Mouse (Mus musculus): Measurements from ENCODE around the gene 1810055G02Rik. TPM values are rescaled to one million over a fixed set of nuclear protein-coding genes. Genes with fewer than 3 reads are reported as not detected.
A peak's percentile ranks its signal among the peaks of the same experiment; 100 is the strongest.

The 1810055G02Rik gene
- polyA plus RNA-seq (2016; fragmentation: Nextera tagmentation; extraction: Ambion mirVana), result 45.7 and 46.9 TPM in 2 replicates

- H3K27me3 ChIP-seq (ENCODE audit: insufficient read depth, poor library complexity, severe bottlenecking), result no peaks in the 10 kb centered on the region
- DNase-seq (ENCODE audit: low spot score), result peak; percentile 98
- under 1% methylated on average over 61 of the region's 61 CpGs for WGBS
- no peaks in the 10 kb centered on the region for H3K9me3 ChIP-seq
- peaks cover 18% of the 10 kb centered on the region for H3K36me3 ChIP-seq
- H3K4me1 ChIP-seq (replicated peaks), result peaks cover 20% of the 10 kb centered on the region
- peak within 1 kb of the TSS; percentile 88 for H3K4me3 ChIP-seq
- H3K27ac ChIP-seq, result peak within 1 kb of the TSS; percentile 93
Observed at GRCm38 (mm10) chr19:3708078-3709012, at the start of gene 1810055G02Rik. Gene 1810055G02Rik, plus strand, starts transcription at chr19:3708293.

- no peak overlapping the region for H3K4me3 ChIP-seq
- H3K9me3 ChIP-seq, result no peaks in the 10 kb centered on the region
- H3K4me1 ChIP-seq (replicated peaks), result peaks cover 47% of the 10 kb centered on the region
- no peaks in the 10 kb centered on the region for H3K27me3 ChIP-seq (ENCODE audit: insufficient read depth, poor library complexity, severe bottlenecking)
- 70% methylated on average over 5 of the region's 5 CpGs for WGBS
- no peaks in the 10 kb centered on the region for H3K36me3 ChIP-seq
- no peak for DNase-seq (ENCODE audit: low spot score)
- peak overlapping the region; percentile 30; the same call in 1 of the 2 replicates for H3K27ac ChIP-seq
Observed at GRCm38 (mm10) chr19:3665510-3665909, 42.6 kb upstream of the 1810055G02Rik start.

GRCm38 (mm10) chr19:3666632-3667031 is 41.5 kb upstream of the 1810055G02Rik start:
- H3K4me3 ChIP-seq, result no peak overlapping the region
- H3K27ac ChIP-seq, result no peak overlapping the region
- H3K27me3 ChIP-seq (ENCODE audit: insufficient read depth, poor library complexity, severe bottlenecking), result no peaks in the 10 kb centered on the region
- H3K36me3 ChIP-seq, result peaks cover 2% of the 10 kb centered on the region
- 92% methylated on average over 2 of the region's 2 CpGs for WGBS
- H3K9me3 ChIP-seq, result no peaks in the 10 kb centered on the region
- DNase-seq (ENCODE audit: low spot score), result no peak
- peaks cover 47% of the 10 kb centered on the region for H3K4me1 ChIP-seq (replicated peaks)

GRCm38 (mm10) chr19:3667155-3667895 is 40.8 kb upstream of the 1810055G02Rik start:
- Histone ChIP-seq H3K9me3 (no peaks in the 10 kb centered on the region; the same call in 1 of the 2 replicates), H3K27ac (no peak overlapping the region), H3K4me1 (replicated peaks) (peaks cover 47% of the 10 kb centered on the region), H3K27me3 (ENCODE audit: insufficient read depth, poor library complexity, severe bottlenecking) (no peaks in the 10 kb centered on the region), H3K4me3 (no peak overlapping the region), H3K36me3 (peaks cover 9% of the 10 kb centered on the region)
- DNase-seq (ENCODE audit: low spot score), result no peak
- 84% methylated on average over 6 of the region's 6 CpGs for WGBS

GRCm38 (mm10) chr19:3667979-3668378 is 40.1 kb upstream of the 1810055G02Rik start:
- peak overlapping the region; percentile 18; the same call in 1 of the 2 replicates for H3K27ac ChIP-seq
- H3K4me1 ChIP-seq (replicated peaks), result peaks cover 47% of the 10 kb centered on the region
- peaks cover 16% of the 10 kb centered on the region for H3K36me3 ChIP-seq
- no peaks in the 10 kb centered on the region for H3K27me3 ChIP-seq (ENCODE audit: insufficient read depth, poor library complexity, severe bottlenecking)
- 80% methylated on average over 11 of the region's 11 CpGs for WGBS
- H3K9me3 ChIP-seq, result peaks cover 5% of the 10 kb centered on the region; the same call in 1 of the 2 replicates
- DNase-seq (ENCODE audit: low spot score), result no peak
- H3K4me3 ChIP-seq, result no peak overlapping the region

- DNase-seq (ENCODE audit: low spot score), result no peak
- Histone ChIP-seq H3K4me3 (no peak overlapping the region), H3K27ac (peak overlapping the region; percentile 75), H3K27me3 (ENCODE audit: insufficient read depth, poor library complexity, severe bottlenecking) (no peaks in the 10 kb centered on the region), H3K9me3 (peaks cover 10% of the 10 kb centered on the region), H3K4me1 (replicated peaks) (peaks cover 47% of the 10 kb centered on the region), H3K36me3 (peaks cover 21% of the 10 kb centered on the region)
- 84% methylated on average over 10 of the region's 10 CpGs for WGBS
Observed at GRCm38 (mm10) chr19:3668551-3668950, 39.5 kb upstream of the 1810055G02Rik start.

- no peaks in the 10 kb centered on the region for H3K27me3 ChIP-seq (ENCODE audit: insufficient read depth, poor library complexity, severe bottlenecking)
- 71% methylated on average over 13 of the region's 13 CpGs for WGBS
- no peak overlapping the region; the same call in 1 of the 2 replicates for H3K4me3 ChIP-seq
- peaks cover 47% of the 10 kb centered on the region for H3K4me1 ChIP-seq (replicated peaks)
- H3K36me3 ChIP-seq, result peaks cover 27% of the 10 kb centered on the region
- peak; percentile 29 for DNase-seq (ENCODE audit: low spot score)
- H3K27ac ChIP-seq, result peak overlapping the region; percentile 75
- H3K9me3 ChIP-seq, result peaks cover 15% of the 10 kb centered on the region
Observed at GRCm38 (mm10) chr19:3669100-3669499, 39.0 kb upstream of the 1810055G02Rik start.

GRCm38 (mm10) chr19:3673149-3673548 is 34.9 kb upstream of the 1810055G02Rik start:
- H3K4me1 ChIP-seq (replicated peaks), result peaks cover 21% of the 10 kb centered on the region
- H3K36me3 ChIP-seq, result peaks cover 30% of the 10 kb centered on the region
- H3K4me3 ChIP-seq, result no peak overlapping the region
- no peak for DNase-seq (ENCODE audit: low spot score)
- H3K27me3 ChIP-seq (ENCODE audit: insufficient read depth, poor library complexity, severe bottlenecking), result no peaks in the 10 kb centered on the region
- no peak overlapping the region for H3K27ac ChIP-seq
- peaks cover 17% of the 10 kb centered on the region for H3K9me3 ChIP-seq
- WGBS, result 95% methylated on average over 2 of the region's 2 CpGs

- Histone ChIP-seq H3K27me3 (ENCODE audit: insufficient read depth, poor library complexity, severe bottlenecking) (no peaks in the 10 kb centered on the region), H3K4me3 (no peak overlapping the region), H3K36me3 (peaks cover 30% of the 10 kb centered on the region), H3K27ac (no peak overlapping the region), H3K4me1 (replicated peaks) (peaks cover 13% of the 10 kb centered on the region), H3K9me3 (peaks cover 17% of the 10 kb centered on the region)
- WGBS, result 89% methylated on average over 8 of the region's 8 CpGs
- no peak for DNase-seq (ENCODE audit: low spot score)
Observed at GRCm38 (mm10) chr19:3674122-3674855, 33.8 kb upstream of the 1810055G02Rik start.

- 94% methylated on average over 7 of the region's 7 CpGs for whole genome bisulfite sequencing
- H3K4me3 ChIP-seq, result no peak overlapping the region
- no peak for DNase-seq (ENCODE audit: low spot score)
- no peak overlapping the region for H3K27ac ChIP-seq
- no peaks in the 10 kb centered on the region for H3K9me3 ChIP-seq
- no peaks in the 10 kb centered on the region for H3K27me3 ChIP-seq (ENCODE audit: insufficient read depth, poor library complexity, severe bottlenecking)
- H3K4me1 ChIP-seq (replicated peaks), result peaks cover 40% of the 10 kb centered on the region
- no peaks in the 10 kb centered on the region for H3K36me3 ChIP-seq
Observed at GRCm38 (mm10) chr19:3680732-3681131, 27.4 kb upstream of the 1810055G02Rik start.

- no peak overlapping the region for H3K4me3 ChIP-seq
- peaks cover 46% of the 10 kb centered on the region for H3K4me1 ChIP-seq (replicated peaks)
- DNase-seq (ENCODE audit: low spot score), result no peak
- 0 out of 2 replicates have a peak overlapping the region, but pooled peaks have one; percentile 25 for H3K27ac ChIP-seq
- no peaks in the 10 kb centered on the region for H3K36me3 ChIP-seq
- H3K27me3 ChIP-seq (ENCODE audit: insufficient read depth, poor library complexity, severe bottlenecking), result no peaks in the 10 kb centered on the region
- H3K9me3 ChIP-seq, result no peaks in the 10 kb centered on the region
- WGBS, result 61% methylated on average over 13 of the region's 13 CpGs
Observed at GRCm38 (mm10) chr19:3681310-3681934, 26.7 kb upstream of the 1810055G02Rik start.

- WGBS, result 23% methylated on average over 1 of the region's 1 CpGs
- Histone ChIP-seq H3K4me3 (peak overlapping the region; percentile 87), H3K27me3 (ENCODE audit: insufficient read depth, poor library complexity, severe bottlenecking) (peaks cover 12% of the 10 kb centered on the region), H3K4me1 (replicated peaks) (peaks cover 58% of the 10 kb centered on the region), H3K36me3 (no peaks in the 10 kb centered on the region), H3K27ac (peak overlapping the region; percentile 95), H3K9me3 (no peaks in the 10 kb centered on the region)
- DNase-seq (ENCODE audit: low spot score), result no peak
Observed at GRCm38 (mm10) chr19:3684414-3684813, 23.7 kb upstream of the 1810055G02Rik start.

Measured in hindbrain, embryonic 10.5 days (tissue).